Mouse (Mus musculus): ENCODE measurements around the gene Plcxd1.
A peak's percentile ranks its signal among the peaks of the same experiment; 100 is the strongest.
"Not testable (repeated sequence)": the region's sequence is repeated elsewhere in the genome, so short reads cannot be mapped to it uniquely, and the experiment has no call there.

Gene Plcxd1

DNA sequence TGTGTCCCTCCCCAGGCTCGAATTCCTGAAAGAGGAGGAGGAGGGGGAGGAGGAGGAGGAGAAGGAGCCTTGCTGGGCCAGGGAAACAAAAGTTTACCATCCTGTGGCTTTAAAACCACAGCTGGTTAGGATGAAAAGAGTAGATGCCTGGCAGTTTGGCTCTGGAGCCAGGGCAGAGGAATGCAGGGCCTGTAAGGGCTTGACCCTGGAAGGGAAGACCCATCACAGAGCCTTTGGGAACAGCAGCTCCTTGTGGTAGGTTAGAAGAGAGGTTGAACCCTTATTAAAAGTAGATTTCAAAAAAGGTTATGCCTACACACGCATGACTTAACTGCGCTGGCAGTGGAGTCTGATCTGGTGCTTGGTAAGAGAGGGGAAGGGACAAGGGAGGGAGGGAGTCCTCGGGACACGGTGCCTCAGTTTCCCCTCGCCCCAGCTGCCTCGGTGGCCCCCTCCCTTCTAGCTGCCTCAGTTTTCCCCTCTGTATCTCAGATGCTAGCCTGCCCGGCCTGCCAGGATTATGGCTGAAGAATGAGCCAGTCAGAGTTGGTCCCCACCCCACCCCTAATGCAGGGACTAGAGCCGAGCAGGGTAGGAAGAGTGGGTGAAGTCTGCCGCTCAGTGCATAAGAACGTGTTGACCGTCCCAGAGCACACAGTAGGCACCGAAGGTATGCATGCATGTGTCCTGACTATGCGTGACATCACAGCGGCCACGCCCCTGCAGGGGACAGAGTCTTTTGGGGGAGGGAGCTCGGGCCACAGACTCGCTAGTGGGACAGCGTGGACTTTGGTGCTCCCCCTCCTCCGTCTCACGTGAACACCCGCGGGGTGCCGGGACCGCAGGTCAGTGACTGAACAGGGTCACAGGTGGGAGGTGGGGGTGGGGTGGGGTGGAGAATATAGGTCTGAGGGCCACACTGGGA, at the start of gene Plcxd1:
Plcxd1 (plus strand) TSS at position 314 of the 925 bp plus-strand sequence.
- DNase-seq (ENCODE audit: low read depth, low spot score) = peak; percentile 44

DNA sequence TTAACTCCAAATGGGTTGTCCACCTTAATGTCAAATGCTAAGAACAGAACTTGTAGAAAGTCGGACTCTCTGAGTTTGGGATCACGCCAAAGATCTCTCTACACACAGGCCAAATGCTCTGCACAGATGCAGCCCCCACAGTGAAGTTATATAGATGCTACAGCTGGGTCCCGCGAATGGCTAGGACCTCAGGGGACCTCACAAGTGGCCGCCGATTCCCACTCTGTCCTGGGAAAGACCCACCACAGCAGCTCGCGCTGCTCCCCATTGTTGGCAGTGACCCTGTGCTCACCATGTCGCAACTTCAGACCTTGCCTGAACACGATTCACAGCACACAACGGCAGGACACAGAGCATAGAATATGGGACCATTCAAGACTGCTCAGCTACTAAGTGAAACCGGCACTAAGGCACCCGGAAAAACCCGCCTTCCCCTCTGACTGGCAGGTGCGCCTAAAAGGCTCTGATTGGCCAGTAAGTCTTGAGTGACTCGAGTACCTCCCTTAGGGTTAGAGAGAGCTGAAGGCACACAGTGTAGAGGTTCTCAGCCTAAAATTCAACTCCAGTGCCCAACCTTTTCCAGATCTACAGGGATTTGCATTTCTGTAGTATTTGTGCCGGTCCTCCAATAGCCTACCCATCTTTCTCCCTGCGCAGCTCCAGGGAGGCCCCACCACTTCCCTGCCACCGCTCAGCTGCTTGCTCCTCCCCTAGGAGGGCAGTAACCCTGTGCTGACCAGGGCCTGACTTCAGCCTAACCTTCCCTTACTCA, 41.9 kb upstream of the Plcxd1 start:
- peak; percentile 69 for DNase-seq (ENCODE audit: low read depth, low spot score)

DNA sequence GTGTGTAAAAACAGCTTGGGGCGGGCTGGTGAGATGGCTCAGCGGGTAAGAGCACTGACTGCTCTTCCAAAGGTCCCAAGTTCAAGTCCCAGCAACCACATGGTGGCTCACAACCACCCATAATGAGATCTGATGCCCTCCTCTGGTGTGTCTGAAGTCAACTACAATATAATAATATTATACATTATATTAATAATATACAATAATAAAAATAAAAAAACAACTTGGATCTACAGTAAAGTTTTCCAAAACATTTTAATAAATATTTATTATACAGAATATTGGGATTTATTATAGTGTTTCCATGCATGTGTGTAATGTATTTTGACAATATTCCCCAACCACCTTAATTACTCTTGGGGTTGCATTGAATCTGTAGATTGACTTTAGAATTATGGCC, 27.4 kb upstream of the Plcxd1 start, which contains the start of gene Gm17655:
Gm17655 (minus strand) TSS at position 101 of the 400 bp plus-strand sequence.
- not testable (repeated sequence) for DNase-seq (ENCODE audit: low read depth, low spot score)

DNA sequence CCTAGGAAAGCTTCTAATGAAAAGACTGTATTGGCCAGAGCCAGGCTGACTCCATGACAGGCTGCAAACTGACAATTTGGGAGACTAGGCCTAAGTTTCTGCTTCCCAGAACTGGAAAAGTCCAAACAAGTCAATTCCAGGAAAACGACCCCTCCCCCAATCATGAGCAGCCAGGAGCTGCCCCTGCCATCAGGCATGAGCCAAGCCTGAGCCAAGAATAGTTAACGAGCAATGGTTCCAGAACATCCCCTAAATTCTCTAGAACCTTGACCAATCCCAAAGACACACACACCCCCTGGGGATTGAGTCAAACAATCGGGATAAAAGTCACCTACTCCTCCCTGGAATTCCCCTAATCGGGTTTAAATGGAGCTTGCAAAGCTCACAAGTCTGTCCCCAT, 16.8 kb upstream of the Plcxd1 start:
- no peak for DNase-seq (ENCODE audit: low read depth, low spot score)

GRCm38 (mm10) chr5:110086161-110086866, 13.5 kb upstream of the Plcxd1 start:
- no peak for DNase-seq (ENCODE audit: low read depth, low spot score)

- no peak for DNase-seq (ENCODE audit: low read depth, low spot score)
Observed at GRCm38 (mm10) chr5:110091546-110091945, 8.2 kb upstream of the Plcxd1 start.

DNA sequence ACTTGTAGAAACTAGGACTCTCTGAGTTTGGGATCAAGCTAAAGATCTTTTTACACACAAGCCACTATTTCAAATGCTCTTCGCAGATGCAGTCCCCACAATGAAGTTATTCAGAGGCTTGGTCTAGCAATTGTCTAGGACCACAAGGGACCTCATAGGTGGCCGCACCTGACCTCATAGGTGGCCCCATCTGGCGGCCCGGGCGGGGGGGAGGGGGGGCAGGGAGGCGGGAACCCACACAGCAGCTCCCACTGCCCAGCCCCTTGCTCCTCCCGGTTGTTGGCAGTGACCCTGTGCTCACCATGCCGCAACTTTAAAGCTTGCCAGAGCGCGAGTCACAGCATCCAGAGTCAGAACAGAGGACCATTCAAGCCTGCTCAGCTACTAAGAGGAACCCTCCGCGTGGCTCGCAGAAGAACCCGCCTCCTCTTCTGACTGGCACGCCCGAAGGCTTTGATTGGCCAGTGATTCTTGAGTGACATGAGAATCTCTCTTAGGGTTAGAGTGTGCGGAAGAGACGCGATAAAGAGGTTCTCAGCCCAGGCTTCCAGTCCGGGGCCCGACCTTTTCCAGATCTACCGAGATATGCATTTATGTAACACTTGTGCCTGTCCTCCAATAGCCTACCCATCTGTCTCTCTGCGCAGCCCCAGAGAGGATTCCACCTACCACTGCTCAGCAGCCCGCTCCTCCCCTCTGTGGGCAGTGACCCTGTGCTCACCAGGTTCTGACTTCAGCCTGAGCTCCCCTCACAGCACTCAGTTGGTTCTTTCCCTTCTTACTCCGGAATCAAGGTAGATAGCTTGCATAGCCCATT, 5.5 kb upstream of the Plcxd1 start, which contains the start of gene Gm35315:
Gm35315 (minus strand) TSS at position 391 of the 817 bp plus-strand sequence.
- peak; percentile 89 for DNase-seq (ENCODE audit: low read depth, low spot score)

DNA sequence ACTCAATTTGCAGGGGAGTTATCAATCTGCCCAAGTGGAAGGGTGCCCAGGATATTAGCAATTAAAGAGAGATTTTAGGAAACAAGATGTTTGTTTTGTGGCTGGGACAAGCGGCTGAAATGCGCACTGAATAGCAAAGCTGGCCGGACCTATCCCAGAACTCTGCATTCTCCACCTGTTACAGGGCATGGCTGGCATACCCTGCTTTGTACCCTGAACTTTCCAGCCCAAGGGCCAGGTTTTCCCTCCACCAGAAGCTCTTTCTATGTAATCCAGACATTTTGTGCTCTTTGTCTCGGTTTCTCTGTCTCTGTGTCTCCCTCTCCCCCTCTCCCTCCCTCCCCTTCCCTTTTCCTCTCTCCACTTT, 4.9 kb upstream of the Plcxd1 start:
- DNase-seq (ENCODE audit: low read depth, low spot score) = no peak

DNA sequence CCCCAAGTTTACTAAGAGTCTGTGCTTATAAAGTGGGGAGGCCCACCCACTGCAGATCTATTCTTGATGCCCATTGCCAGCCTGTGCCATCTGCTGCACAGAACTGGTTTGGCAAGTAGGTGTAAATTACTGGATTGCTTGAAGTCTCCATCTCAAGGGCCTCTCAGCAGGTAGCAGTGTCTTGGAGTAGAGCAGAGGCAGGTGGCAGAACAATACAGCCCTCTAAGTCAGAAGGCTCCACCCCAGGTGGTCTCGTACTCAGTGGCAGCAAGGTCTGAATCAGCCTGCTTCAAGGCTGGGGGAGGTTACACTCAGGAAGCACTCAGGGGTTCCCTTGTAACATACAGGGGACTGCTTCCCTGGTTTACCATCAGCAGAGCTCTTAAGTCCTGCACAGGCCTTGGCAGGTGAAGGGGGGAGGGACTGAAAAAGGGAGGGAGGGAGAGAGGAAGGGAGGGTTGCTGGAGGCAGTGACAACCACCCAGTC, 735 bp upstream of the Plcxd1 start:
- DNase-seq (ENCODE audit: low read depth, low spot score) = no peak

GRCm38 (mm10) chr5:110100921-110101631, 1.3 kb downstream of the Plcxd1 start:
- DNase-seq (ENCODE audit: low read depth, low spot score) = no peak

GRCm38 (mm10) chr5:110101716-110102347, 2.1 kb downstream of the Plcxd1 start:
- peak; percentile 36 for DNase-seq (ENCODE audit: low read depth, low spot score)

DNA sequence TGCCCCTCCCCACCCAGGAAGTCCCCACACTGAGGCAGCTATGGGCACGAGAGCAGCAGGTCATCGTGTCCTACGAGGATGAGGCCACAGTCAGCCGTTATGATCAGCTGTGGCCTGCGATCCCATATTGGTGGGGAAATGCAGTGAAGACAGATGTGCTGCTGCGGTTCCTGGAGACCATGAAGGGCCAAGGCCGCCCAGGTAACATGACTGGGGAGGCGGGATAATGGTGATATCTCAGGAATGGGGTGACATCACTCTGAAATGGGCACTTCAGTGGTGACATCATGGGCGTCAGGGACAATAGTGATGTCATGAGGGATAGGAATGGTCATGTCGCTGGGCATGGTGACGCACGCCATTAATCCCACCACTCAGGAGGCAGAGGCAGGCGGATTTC, 2.7 kb downstream of the Plcxd1 start:
- DNase-seq (ENCODE audit: low read depth, low spot score) = no peak

- DNase-seq (ENCODE audit: low read depth, low spot score) = no peak
Observed at GRCm38 (mm10) chr5:110102853-110103625, 3.3 kb downstream of the Plcxd1 start.

- no peak for DNase-seq (ENCODE audit: low read depth, low spot score)
Observed at GRCm38 (mm10) chr5:110103901-110104615, 4.3 kb downstream of the Plcxd1 start.

DNA sequence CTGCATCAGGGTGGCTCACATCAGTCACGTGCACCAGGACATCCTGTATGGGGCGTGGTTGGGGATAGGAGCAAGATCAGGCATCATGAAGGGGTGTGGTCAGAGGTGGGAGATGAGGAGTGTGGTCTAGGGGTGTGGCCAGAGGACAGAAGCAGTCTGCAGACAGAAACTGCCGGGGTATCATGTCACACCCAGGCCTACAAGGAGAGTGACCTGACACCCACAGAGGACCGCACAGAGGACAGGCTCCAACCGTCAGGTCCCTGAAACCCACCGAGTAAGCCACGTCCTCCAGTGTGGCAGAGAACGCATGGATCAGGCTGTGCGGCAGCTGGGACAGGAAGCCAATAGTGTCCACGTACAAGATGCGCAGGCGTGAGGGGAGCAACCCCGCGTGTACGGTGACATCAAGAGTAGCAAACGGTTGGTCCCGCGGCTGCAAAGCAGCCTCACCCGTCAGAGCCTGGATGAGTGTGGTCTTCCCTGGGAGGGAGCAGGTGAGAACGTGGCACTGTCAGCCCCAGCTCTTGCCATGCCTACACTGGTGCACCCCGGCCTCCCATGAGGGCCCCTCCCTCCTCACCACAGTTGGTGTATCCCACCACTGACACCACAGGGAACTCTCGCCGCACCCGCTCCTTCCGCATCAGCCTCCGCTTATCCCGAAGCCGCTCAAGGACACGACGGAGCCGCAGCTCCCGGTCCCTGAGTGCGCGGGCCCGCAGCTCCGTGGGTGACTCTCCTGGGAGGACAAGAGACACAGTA, 5.0 kb downstream of the Plcxd1 start:
- DNase-seq (ENCODE audit: low read depth, low spot score) = no peak

DNA sequence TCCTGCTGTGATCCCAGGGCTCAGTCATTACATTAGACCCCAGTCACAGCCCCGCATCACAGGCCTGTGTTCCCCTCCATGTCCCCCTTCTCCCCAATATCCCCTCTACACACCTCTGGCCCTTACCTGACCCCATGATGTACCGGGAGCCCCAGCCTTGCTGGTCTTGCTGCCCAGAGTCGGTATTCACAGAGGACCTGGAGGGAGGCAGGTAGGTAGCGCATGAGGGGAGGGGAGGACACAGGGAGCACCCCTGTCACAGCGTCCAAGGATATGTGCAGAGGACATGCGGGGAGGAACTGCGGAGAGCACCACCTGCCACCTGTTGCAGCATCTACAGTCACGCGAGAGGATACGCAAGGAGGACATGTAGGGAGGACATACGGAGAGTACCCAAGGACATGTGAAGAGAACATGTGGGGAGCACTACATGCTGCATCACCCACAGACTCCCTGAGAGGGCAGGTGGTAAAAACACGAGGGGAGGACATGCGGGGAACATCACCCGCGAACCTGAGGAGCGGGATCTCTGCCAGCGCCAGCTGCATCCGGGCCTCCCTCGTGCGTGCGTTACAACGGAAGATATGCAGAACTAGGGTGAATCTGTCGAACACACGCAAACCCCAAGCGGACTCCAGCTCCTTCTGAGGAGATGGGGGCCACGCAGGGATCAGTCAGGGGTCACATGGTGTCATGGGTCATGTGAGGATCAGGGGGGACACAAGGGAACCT, 6.5 kb downstream of the Plcxd1 start:
- DNase-seq (ENCODE audit: low read depth, low spot score) = no peak

All from forelimb bud, embryonic 11.5 days (tissue).